Mouse (Mus musculus) thymus, adult 2 months (tissue): ENCODE results near the gene Gm21954.

Experiments used
- CTCF ChIP-seq: fragments of 200-500 bp; IDR thresholded peaks from 2 replicates; pipeline ENCODE4 v1.5.1; 2012; ENCODE audit warnings: mild to moderate bottlenecking, control low read depth, low read length, moderate library complexity, borderline replicate concordance; ENCODE audit not compliant: control insufficient read depth, poor library complexity, insufficient read depth; ENCODE audit errors: extremely low read depth
- POLR2A ChIP-seq: fragments of 200-500 bp; IDR thresholded peaks from 2 replicates; pipeline ENCODE4 v1.6.1; 2012; ENCODE audit warnings: mild to moderate bottlenecking, low read length, control low read depth, moderate library complexity; ENCODE audit not compliant: control insufficient read depth, poor library complexity, insufficient read depth; ENCODE audit errors: extremely low read depth

- no peak for TF ChIP-seq POLR2A
- TF ChIP-seq CTCF, result no peak
Observed at GRCm38 (mm10) chr3:55495866-55496265, 23.9 kb upstream of the Gm21954 start.
